Mouse (Mus musculus) brain, embryonic 14.5 days (tissue): ENCODE results near the gene Ermap.

ENCODE experiments used
- CTCF ChIP-seq: fragments of 200-500 bp; IDR thresholded peaks from 2 replicates; pipeline ENCODE4 v1.5.1; 2012; ENCODE audit warnings: inconsistent platforms, mild to moderate bottlenecking, moderate library complexity, borderline replicate concordance; ENCODE audit not compliant: insufficient read depth, insufficient read length; ENCODE audit errors: extremely low read depth
- POLR2A ChIP-seq: fragments of 200-500 bp; IDR thresholded peaks from 2 replicates; pipeline ENCODE4 v1.6.1; 2012; ENCODE audit warnings: mild to moderate bottlenecking, inconsistent platforms, borderline replicate concordance; ENCODE audit not compliant: poor library complexity, insufficient read depth, insufficient read length, severe bottlenecking; ENCODE audit errors: extremely low read depth

DNA sequence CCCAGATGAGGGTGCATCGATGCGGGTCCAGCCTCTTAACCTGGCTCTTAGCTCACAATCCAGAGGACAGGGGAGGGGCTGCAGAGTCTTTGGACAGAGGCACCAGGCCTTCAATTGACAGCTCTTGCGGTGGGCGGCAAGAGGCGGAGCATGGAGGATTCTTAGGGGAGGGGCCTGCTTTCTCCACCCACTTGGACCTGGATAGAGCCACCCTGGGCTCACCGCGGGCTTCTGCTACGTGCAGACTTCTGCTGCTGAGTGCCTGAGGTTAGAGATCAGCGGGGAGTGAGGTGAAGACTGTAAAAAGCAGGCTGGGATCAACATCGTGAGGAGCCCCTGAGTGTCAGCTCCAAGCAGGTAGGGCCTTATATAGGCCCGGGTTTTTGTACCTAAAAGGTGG, 28.4 kb upstream of the Ermap start, which contains the start of gene Tmem269:
- TF ChIP-seq CTCF: no peak
- TF ChIP-seq POLR2A: no peak
